Mouse (Mus musculus) stomach, embryonic 16.5 days (tissue): ENCODE data around the gene Daxx. TPM values are rescaled to one million over a fixed set of nuclear protein-coding genes. Genes with fewer than 3 reads are reported as not detected.
"Not testable (repeated sequence)": the region's sequence is repeated elsewhere in the genome, so short reads cannot be mapped to it uniquely, and the experiment has no call there.

Source experiments
- ATAC-seq: fragments of 200-750 bp; cut with Nextera tagmentation; 2 replicates; pipeline ENCODE4 v1.8.0; 2017; ENCODE audit warnings: moderate number of reproducible peaks, moderate TSS enrichment; ENCODE audit not compliant: insufficient read depth, low FRiP score
- H3K27ac ChIP-seq: fragments of 300-500 bp; sonication (generic); 2 replicates; pipeline ENCODE4 v1.5.1; 2014; ENCODE audit warnings: low read length
- H3K27me3 ChIP-seq: fragments of 300-500 bp; sonication (generic); 2 replicates; pipeline ENCODE4 v1.6.1; 2014; ENCODE audit warnings: low read length, control low read depth, mixed read lengths; ENCODE audit not compliant: control insufficient read depth, insufficient read depth
- H3K36me3 ChIP-seq: fragments of 300-500 bp; sonication (generic); 2 replicates; pipeline ENCODE4 v1.6.1; 2014; ENCODE audit warnings: low read length; ENCODE audit not compliant: control insufficient read depth, insufficient read depth
- H3K4me1 ChIP-seq: fragments of 300-500 bp; sonication (generic); 2 replicates; pipeline ENCODE4 v1.6.1; 2014; ENCODE audit warnings: low read length, control low read depth, mixed read lengths; ENCODE audit not compliant: control insufficient read depth, insufficient read depth
- H3K4me2 ChIP-seq: fragments of 300-500 bp; sonication (generic); 2 replicates; pipeline ENCODE4 v1.6.1; 2014; ENCODE audit warnings: low read depth, low read length, mixed read lengths
- H3K4me3 ChIP-seq: fragments of 300-500 bp; sonication (generic); replicated peaks from 2 replicates; pipeline ENCODE4 v1.5.1; 2014; ENCODE audit warnings: mild to moderate bottlenecking, low read length
- H3K9ac ChIP-seq: fragments of 300-500 bp; sonication (generic); 2 replicates; pipeline ENCODE4 v1.6.1; 2014; ENCODE audit warnings: low read length
- H3K9me3 ChIP-seq: fragments of 300-500 bp; sonication (generic); replicated peaks from 2 replicates; pipeline ENCODE4 v1.6.1; 2016; ENCODE audit warnings: low read length, control low read depth; ENCODE audit not compliant: control insufficient read depth
- WGBS: fragments of 180-500 bp; shearing (Covaris S2); extraction: QIAGEN DNeasy Blood & Tissue Kit; methylation state at CpG from one replicate; pipeline ENCODE4 v1.1.7; 2014; 5-methylcytosine and 5-hydroxymethylcytosine counted together
- polyA plus RNA-seq: library from polyadenylated mRNA; unstranded; fragments of >200 nt; fragmentation: Nextera tagmentation; extraction: Ambion mirVana; gene quantifications from 2 replicates; pipeline ENCODE4 v1.2.1, GENCODE M21; 2015

The Daxx gene
- polyA plus RNA-seq, 1 experiment from 2014 or later, result 44.4 TPM

DNA sequence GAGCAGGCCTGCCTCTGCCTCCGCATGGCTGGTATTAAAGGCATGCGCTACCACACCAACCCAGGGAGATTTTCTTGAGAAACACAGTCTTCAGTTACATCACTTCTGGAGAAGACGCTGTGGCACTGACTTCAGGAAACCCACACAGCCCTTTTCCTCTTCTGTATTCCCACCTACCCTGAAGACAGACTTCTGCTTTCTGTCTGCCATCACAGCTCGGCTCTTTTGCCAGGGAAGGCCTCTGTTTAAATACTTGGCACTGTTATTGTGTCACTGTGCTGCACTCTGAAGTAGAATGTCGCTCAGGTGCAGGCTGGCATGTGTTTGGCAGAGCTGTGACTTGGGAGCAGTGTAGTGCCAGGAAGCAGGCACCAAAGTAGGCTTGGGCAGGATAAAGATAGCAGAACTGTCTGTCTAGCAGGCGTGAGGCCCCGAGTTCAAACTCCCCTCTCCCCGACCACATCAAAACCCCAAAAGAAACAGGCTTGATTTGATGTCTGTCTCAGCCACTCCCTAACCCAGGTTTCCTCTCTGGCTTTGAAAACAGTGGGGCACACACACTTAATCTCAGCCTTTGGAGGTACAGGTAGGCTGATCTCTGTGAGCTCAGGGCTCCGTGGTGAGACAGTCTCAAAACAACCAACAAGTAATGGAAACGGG, 38.3 kb downstream of the Daxx start:
- Histone ChIP-seq H3K36me3 (peaks cover 4% of the 10 kb centered on the region), H3K9ac (no peak overlapping the region), H3K27me3 (no peaks in the 10 kb centered on the region), H3K4me2 (no peak overlapping the region), H3K27ac (no peak overlapping the region), H3K4me1 (peaks cover 21% of the 10 kb centered on the region), H3K9me3 (no peaks in the 10 kb centered on the region), H3K4me3 (no peak overlapping the region)
- no peak for ATAC-seq
- 84% methylated on average over 10 of the region's 10 CpGs for WGBS

DNA sequence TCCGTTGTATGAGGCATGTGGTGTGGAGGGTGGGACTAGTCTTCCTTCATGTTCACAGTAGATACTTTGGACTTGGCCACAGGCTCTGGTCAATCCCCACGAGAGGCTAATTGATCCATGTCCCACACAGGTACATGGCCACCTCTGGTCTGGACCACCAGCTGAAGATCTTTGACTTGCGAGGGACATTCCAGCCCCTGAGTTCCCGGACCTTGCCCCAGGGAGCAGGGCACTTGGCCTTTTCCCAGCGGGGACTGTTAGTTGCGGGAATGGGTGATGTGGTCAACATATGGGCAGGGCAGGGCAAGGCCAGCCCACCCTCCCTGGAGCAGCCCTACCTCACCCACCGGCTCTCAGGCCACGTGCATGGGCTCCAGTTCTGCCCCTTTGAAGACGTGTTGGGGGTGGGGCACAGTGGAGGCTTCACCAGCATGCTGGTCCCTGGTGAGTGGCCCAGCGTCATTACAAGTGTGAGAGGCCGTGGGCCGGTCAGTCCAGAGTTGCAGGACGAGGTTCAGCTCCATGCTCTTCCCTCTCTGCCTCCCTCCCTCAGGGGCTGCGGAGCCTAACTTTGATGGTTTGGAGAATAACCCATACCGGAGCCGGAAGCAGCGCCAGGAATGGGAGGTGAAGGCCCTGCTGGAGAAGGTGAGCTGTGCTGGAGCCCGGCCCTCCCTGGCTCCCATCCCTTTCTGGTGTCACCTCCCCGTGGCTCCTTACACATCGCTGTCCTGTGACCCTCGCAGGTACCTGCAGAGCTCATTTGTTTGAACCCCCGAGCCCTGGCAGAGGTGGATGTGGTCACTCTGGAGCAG, 39.1 kb downstream of the Daxx start:
- no peak overlapping the region for H3K9ac ChIP-seq
- WGBS, result 83% methylated on average over 22 of the region's 22 CpGs
- no peak for ATAC-seq
- H3K36me3 ChIP-seq, result peaks cover 4% of the 10 kb centered on the region
- H3K4me2 ChIP-seq, result no peak overlapping the region
- peaks cover 28% of the 10 kb centered on the region for H3K4me1 ChIP-seq
- no peaks in the 10 kb centered on the region for H3K9me3 ChIP-seq
- H3K27me3 ChIP-seq, result no peaks in the 10 kb centered on the region
- peak overlapping the region; percentile 14; the same call in 1 of the 2 replicates for H3K27ac ChIP-seq
- H3K4me3 ChIP-seq, result no peak overlapping the region

DNA sequence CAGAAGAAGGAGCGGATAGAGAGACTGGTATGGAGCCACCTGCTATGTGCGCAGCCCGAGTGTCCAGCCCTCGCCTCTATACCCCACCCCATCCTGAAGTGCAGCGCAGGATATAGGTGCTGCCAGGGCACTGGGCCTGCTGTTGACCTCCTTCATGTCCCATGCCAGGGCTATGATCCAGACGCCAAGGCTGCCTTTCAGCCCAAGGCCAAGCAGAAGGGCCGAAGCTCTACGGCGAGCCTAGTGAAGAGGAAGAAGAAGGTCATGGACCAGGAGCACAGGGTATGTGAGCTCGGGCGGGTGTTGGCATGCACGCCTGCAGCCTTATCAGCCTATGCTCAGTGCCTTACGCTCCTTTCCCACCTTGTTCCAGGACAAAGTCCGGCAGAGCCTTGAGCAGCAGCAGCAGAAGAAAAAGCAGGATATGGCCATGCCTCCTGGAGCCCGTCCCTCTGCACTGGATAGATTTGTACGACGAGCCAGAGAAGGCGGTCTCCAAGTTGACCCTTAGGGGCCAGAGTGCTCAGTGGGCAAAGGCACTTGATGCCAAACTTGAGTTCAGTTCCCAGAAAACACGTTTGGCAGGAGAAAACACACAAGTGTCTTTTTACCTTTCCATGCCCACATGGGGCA, 39.8 kb downstream of the Daxx start:
- peak overlapping the region; percentile 42 for H3K27ac ChIP-seq
- H3K4me3 ChIP-seq, result no peak overlapping the region
- ATAC-seq, result peak; percentile 61; the same call in 1 of the 2 replicates
- WGBS, result 79% methylated on average over 19 of the region's 19 CpGs
- H3K9me3 ChIP-seq, result no peaks in the 10 kb centered on the region
- H3K4me2 ChIP-seq, result 0 out of 2 replicates have a peak overlapping the region, but pooled peaks have one; percentile 87
- no peaks in the 10 kb centered on the region; the same call in 1 of the 2 replicates for H3K36me3 ChIP-seq
- no peak overlapping the region for H3K9ac ChIP-seq
- H3K27me3 ChIP-seq, result no peaks in the 10 kb centered on the region
- peaks cover 35% of the 10 kb centered on the region for H3K4me1 ChIP-seq

DNA sequence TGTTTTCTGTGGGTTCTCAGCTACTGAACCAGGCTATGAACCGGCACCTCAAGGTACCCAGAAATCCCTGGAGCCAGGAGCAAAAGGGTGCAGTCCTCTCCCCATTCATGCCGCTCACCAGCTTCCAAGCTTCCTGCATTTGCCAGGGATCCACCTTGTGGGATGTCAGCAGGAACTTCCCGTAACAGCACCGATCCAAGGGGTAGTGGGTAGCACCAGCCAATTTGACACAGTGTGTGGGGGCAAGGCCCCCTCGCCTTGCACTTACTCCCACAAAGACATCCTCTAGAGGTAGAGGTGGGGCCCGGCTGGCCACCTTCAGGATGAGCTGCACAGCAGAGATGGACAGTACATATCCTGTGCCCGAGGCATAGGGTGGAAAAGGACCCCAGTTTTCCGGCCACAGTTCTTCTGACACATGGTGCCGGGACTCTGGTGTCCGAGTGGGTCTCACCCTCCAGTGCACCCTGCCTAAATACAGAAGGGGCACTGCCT, 41.0 kb downstream of the Daxx start:
- Histone ChIP-seq H3K36me3 (no peaks in the 10 kb centered on the region; the same call in 1 of the 2 replicates), H3K27ac (peak overlapping the region; percentile 94; the same call in 1 of the 2 replicates), H3K4me3 (peak overlapping the region; percentile 57), H3K27me3 (no peaks in the 10 kb centered on the region), H3K4me2 (peak overlapping the region; percentile 87), H3K9me3 (no peaks in the 10 kb centered on the region), H3K9ac (peak overlapping the region; percentile 77), H3K4me1 (peaks cover 41% of the 10 kb centered on the region)
- no peak for ATAC-seq
- 69% methylated on average over 10 of the region's 10 CpGs for WGBS

DNA sequence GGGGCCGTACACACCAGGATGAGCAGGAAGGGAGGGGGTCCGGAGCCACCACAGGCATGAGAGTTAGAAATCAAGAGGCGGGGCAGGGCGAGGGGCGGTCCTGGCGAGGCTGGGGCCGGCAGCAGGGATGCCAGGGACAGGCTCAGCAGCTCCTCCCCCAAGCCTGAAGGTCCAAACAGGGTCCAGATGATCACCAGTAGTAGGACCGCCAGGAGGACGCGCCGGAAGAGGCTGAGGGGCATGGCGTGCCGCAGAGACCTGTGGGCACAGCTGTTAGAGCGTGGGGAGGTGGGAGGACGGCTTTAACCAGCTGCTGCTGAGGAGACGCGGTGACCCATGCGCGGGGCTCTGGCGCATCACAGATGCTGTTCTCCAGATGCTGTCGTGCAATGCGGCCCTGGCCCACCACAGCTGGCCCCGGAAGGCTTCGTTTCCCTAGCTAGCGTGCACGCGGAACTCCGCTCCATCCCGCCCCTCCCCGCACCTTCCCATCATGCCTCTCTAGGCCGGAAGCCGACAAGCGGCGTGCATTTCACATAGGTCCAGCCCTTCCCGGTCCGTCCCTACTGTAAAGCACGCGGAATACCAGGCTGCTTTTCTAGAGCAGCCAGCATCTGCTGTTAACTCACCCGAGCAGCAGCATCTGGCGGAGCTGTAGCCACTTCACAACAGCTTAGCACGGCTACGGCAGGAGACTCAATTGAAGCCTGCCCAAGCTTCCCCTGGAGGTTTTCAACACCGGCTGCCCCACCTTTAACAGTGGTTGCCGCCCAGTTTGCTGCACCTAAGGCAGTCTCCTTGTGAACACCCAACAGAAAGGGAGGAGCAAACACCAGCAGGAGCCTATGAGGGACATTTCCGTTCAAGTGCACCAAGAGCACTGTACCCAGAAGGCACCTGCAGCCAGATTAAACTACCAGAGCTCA, 42.1 kb downstream of the Daxx start, which contains the start of gene B3galt4:
Gene B3galt4 (minus strand): TSS at position 468 of the 926 bp plus-strand sequence.
- H3K4me3 ChIP-seq, result peak within 1 kb of the TSS; percentile 57
- peak within 1 kb of the TSS; percentile 87 for H3K4me2 ChIP-seq
- peak; percentile 76 for ATAC-seq
- H3K36me3 ChIP-seq, result no peaks in the 10 kb centered on the region; the same call in 1 of the 2 replicates
- 1% methylated on average over 45 of the region's 45 CpGs for WGBS
- peak within 1 kb of the TSS; percentile 77 for H3K9ac ChIP-seq
- H3K27ac ChIP-seq, result peak within 1 kb of the TSS; percentile 94
- peaks cover 41% of the 10 kb centered on the region for H3K4me1 ChIP-seq
- H3K27me3 ChIP-seq, result no peaks in the 10 kb centered on the region
- no peaks in the 10 kb centered on the region for H3K9me3 ChIP-seq

DNA sequence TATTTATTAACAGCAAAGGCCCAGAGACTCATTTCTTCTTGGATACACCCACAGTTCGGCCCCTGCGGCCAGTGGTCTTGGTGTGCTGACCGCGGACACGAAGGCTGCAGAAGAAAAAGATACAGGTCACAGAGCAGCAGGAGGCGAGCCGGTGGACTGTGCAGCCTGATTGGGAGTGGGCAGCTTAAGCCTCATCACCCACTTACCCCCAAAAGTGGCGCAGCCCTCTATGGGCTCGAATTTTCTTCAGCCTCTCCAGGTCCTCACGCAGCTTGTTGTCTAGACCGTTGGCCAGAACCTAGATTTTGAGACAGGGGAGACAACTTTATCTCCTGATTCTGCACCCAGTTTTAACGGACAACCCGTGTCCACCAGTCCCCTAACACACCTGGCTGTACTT, 42.8 kb downstream of the Daxx start:
- Histone ChIP-seq H3K4me2 (peak overlapping the region; percentile 87), H3K4me3 (peak overlapping the region; percentile 57; the same call in 1 of the 2 replicates), H3K27ac (peak overlapping the region; percentile 94; the same call in 1 of the 2 replicates), H3K4me1 (peaks cover 46% of the 10 kb centered on the region)
- not testable (repeated sequence) for H3K9ac ChIP-seq, H3K36me3 ChIP-seq, H3K9me3 ChIP-seq, ATAC-seq, H3K27me3 ChIP-seq
- WGBS, result 73% methylated on average over 13 of the region's 13 CpGs

DNA sequence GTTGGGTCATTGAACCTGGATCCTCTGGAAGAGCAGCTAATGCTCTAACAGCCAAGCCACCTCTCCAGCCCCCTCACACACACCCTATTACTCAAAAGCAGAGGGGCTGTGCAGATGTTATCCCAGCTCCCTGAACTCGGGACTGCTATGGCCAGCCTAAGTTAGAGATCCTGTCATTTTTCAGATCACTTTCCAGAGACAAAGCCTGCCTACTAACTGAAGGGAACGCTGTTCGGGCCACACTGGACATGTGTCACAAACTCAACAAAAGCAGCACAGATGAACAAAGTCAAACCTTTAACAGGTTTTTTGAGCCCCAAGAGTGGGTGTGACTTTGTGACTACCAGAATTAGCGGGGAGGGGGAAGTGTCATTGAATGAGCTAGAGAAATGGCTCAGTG, 43.7 kb downstream of the Daxx start:
- peak overlapping the region; percentile 0; the same call in 1 of the 2 replicates for H3K9ac ChIP-seq
- ATAC-seq, result no peak
- peaks cover 46% of the 10 kb centered on the region for H3K4me1 ChIP-seq
- no peaks in the 10 kb centered on the region for H3K27me3 ChIP-seq
- H3K4me2 ChIP-seq, result peak overlapping the region; percentile 97; the same call in 1 of the 2 replicates
- no peaks in the 10 kb centered on the region for H3K9me3 ChIP-seq
- no peaks in the 10 kb centered on the region; the same call in 1 of the 2 replicates for H3K36me3 ChIP-seq
- H3K4me3 ChIP-seq, result no peak overlapping the region
- WGBS, result 80% methylated on average over 4 of the region's 4 CpGs
- 0 out of 2 replicates have a peak overlapping the region, but pooled peaks have one; percentile 12 for H3K27ac ChIP-seq

DNA sequence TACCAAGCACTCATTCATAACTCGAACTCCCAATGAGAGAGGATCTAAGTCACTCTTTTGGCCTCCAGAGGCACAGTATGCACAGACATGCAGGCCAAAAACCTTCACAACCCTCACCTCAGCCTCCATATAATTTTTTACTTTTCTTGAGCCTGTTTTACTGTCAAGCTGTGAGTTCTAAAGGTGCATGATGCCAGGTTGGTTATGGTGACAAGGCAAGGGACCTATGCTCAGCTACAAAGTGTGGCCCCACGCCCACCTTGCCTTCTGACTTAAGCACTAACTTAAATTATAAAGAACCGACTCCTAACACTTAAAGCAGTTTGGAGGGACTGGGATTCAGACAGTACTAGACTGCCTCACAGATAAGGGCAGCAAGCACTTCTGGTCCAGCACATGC, 44.1 kb downstream of the Daxx start:
- H3K9me3 ChIP-seq, result no peaks in the 10 kb centered on the region
- H3K9ac ChIP-seq, result peak overlapping the region; percentile 0; the same call in 1 of the 2 replicates
- WGBS, result 65% methylated on average over 3 of the region's 3 CpGs
- peak overlapping the region; percentile 97 for H3K4me2 ChIP-seq
- H3K27me3 ChIP-seq, result no peaks in the 10 kb centered on the region
- H3K4me3 ChIP-seq, result no peak overlapping the region
- H3K27ac ChIP-seq, result 0 out of 2 replicates have a peak overlapping the region, but pooled peaks have one; percentile 12
- no peak for ATAC-seq
- H3K4me1 ChIP-seq, result peaks cover 46% of the 10 kb centered on the region
- H3K36me3 ChIP-seq, result no peaks in the 10 kb centered on the region; the same call in 1 of the 2 replicates
